Mouse (Mus musculus) heart, adult 2 months (tissue): Measurements from ENCODE around the gene Arhgap28. TPM values are rescaled to one million over a fixed set of nuclear protein-coding genes. Genes with fewer than 3 reads are reported as not detected.

ENCODE experiments used
- DNase-seq, 2 experiments: peaks; one replicate each; pipeline ENCODE4 v3.0.0; 2021
- H3K27ac ChIP-seq: fragments of 200-600 bp; 2 replicates; pipeline ENCODE4 v1.8.1; 2022
- H3K27me3 ChIP-seq: fragments of 200-500 bp; 2 replicates; pipeline ENCODE4 v1.6.1; 2012; ENCODE audit warnings: mild to moderate bottlenecking, low read length, inconsistent platforms, mixed read lengths; ENCODE audit not compliant: control insufficient read depth, insufficient read depth
- H3K36me3 ChIP-seq: fragments of 200-500 bp; 2 replicates; pipeline ENCODE4 v1.6.1; 2012; ENCODE audit warnings: low read length, inconsistent platforms; ENCODE audit not compliant: control insufficient read depth, insufficient read depth
- H3K4me1 ChIP-seq: fragments of 200-500 bp; 2 replicates; pipeline ENCODE4 v1.6.1; 2011; ENCODE audit warnings: low read length; ENCODE audit not compliant: control insufficient read depth, insufficient read depth
- H3K4me3 ChIP-seq: fragments of 200-600 bp; 2 replicates; pipeline ENCODE4 v1.8.1; 2022
- H3K79me2 ChIP-seq: fragments of 200-500 bp; replicated peaks from 2 replicates; pipeline ENCODE4 v1.6.1; 2012; ENCODE audit warnings: mild to moderate bottlenecking, inconsistent platforms, low read length, moderate library complexity, mixed read lengths; ENCODE audit not compliant: control insufficient read depth, insufficient read depth
- H3K9ac ChIP-seq: fragments of 200-500 bp; 2 replicates; pipeline ENCODE4 v1.6.1; 2012; ENCODE audit warnings: low read depth, mild to moderate bottlenecking, control low read depth, inconsistent platforms, low read length, mixed read lengths
- CTCF ChIP-seq: fragments of 200-600 bp; IDR thresholded peaks from 2 replicates; pipeline ENCODE4 v1.8.1; 2022; ENCODE audit warnings: antibody characterized with exemption, mild to moderate bottlenecking, moderate library complexity
- EP300 ChIP-seq: fragments of 200-500 bp; IDR thresholded peaks from 2 replicates; pipeline ENCODE4 v1.6.1; 2011; ENCODE audit warnings: low read depth, low read length, control low read depth; ENCODE audit not compliant: insufficient read depth
- POLR2A ChIP-seq: fragments of 200-500 bp; IDR thresholded peaks from 2 replicates; pipeline ENCODE4 v1.6.1; 2011; ENCODE audit warnings: mild to moderate bottlenecking, low read depth, low read length, control low read depth; ENCODE audit not compliant: insufficient read depth
- whole genome bisulfite sequencing: fragments of 180-500 bp; shearing (Covaris S2); methylation state at CpG from one replicate; pipeline ENCODE4 v1.1.7; 2018; 5-methylcytosine and 5-hydroxymethylcytosine counted together
- intact Hi-C: fragments of 180-260 bp; cut with DNase I; formaldehyde crosslinking; loops from one replicate; pipeline ENCODE4 v1.15.1; 2025
- polyA plus RNA-seq: library from polyadenylated mRNA; depleted of rRNA; stranded (reverse); fragments of >200 nt; gene quantifications from 2 replicates; pipeline ENCODE4 v1.2.3, GENCODE M21; 2012
- total RNA-seq, 2 experiments: library from RNA; stranded (reverse); gene quantifications; 2 replicates each; pipeline ENCODE4 v1.2.3; 2021

Arhgap28 gene
- total and polyA plus RNA-seq, 3 experiments = 1.6 to 2.5 (median 1.9) TPM

DNA sequence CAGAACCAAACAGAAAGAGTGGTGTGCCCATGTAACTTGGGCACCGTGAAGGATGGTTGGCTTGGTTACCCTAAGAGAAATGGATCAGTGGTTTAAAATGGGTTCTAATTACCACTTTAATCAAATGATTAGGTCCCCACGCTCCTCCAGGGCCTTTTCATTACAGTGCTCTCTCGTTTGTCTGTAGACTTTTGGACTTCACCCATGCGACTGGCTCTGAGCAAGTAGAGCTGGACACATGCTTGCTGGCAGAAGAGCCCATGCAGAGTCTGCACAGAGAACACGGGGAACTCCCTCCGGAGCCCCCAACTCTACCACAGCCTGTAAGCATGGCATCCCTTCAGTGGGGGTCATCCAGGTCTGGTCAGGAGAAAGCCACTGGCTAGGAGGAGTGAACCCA is 190.3 kb downstream of the Arhgap28 start:
- TF ChIP-seq EP300 = no peak
- TF ChIP-seq CTCF = no peak
- TF ChIP-seq POLR2A = no peak
- Histone ChIP-seq H3K4me3 (no peak overlapping the region), H3K27me3 (no peaks in the 10 kb centered on the region), H3K9ac (no peak overlapping the region), H3K36me3 (no peaks in the 10 kb centered on the region), H3K4me1 (no peaks in the 10 kb centered on the region), H3K79me2 (no peaks in the 10 kb centered on the region), H3K27ac (no peak overlapping the region)
- intact Hi-C loops = no loop called here
- WGBS = 89% methylated on average over 6 of the region's 6 CpGs
- no peak for DNase-seq

DNA sequence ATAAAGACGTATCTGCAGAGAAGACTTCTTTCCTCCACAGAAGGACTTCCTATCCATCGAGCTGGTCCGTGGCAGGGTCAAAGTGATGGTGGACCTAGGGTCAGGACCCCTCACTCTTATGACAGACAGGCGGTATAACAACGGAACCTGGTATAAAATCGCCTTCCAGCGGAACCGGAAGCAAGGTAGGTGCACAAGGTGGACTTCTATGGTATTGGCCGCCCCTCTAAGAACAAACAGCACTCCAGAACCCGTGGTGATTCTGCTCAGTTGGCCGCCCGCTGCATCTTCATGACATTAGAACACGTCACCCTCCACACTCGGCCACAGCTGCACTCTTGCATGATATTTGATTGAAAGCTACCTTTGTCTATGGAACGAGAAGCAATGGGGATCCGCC is 194.7 kb downstream of the Arhgap28 start:
- H3K79me2 ChIP-seq = no peaks in the 10 kb centered on the region
- no peak overlapping the region for H3K27ac ChIP-seq
- no peaks in the 10 kb centered on the region for H3K4me1 ChIP-seq
- WGBS = 90% methylated on average over 16 of the region's 16 CpGs
- intact Hi-C loops = no loop called here
- H3K4me3 ChIP-seq = no peak overlapping the region
- no peaks in the 10 kb centered on the region for H3K27me3 ChIP-seq
- DNase-seq = no peak
- H3K36me3 ChIP-seq = no peaks in the 10 kb centered on the region
- H3K9ac ChIP-seq = no peak overlapping the region
- TF ChIP-seq EP300 (no peak), CTCF (no peak), POLR2A (no peak)
